Mouse (Mus musculus) MN1 (cell line): ENCODE measurements at regions not wholly inside any gene's neighbourhood (a gene's known extent, or its start where the extent isn't known, plus 50 kb on each side); places are given as distances from the start of the nearest gene placed in this dataset.

Source experiments
- DNase-seq: peaks from one replicate; pipeline ENCODE4 v3.0.0-alpha.2; 2016; ENCODE audit warnings: low spot score

GRCm38 (mm10) chr4:125203521-125203920 lies 75.9 kb upstream of the Zc3h12a start:
- no peak for DNase-seq

- no peak for DNase-seq
Measured at GRCm38 (mm10) chr4:125201638-125202325, 74.1 kb upstream of the Zc3h12a start.

- DNase-seq, result no peak
Measured at GRCm38 (mm10) chr4:125200762-125201161, 73.1 kb upstream of the Zc3h12a start.

GRCm38 (mm10) chr4:125199281-125199680 lies 71.6 kb upstream of the Zc3h12a start:
- DNase-seq, result no peak

GRCm38 (mm10) chr4:125195901-125196435 lies 68.3 kb upstream of the Zc3h12a start:
- no peak for DNase-seq

GRCm38 (mm10) chr4:125194722-125195380 lies 67.2 kb upstream of the Zc3h12a start:
- no peak for DNase-seq

GRCm38 (mm10) chr4:125194298-125194697 lies 66.7 kb upstream of the Zc3h12a start:
- no peak for DNase-seq

GRCm38 (mm10) chr4:125191680-125192079 lies 64.0 kb upstream of the Zc3h12a start:
- no peak for DNase-seq

- no peak for DNase-seq
Measured at GRCm38 (mm10) chr4:125191010-125191409, 63.4 kb upstream of the Zc3h12a start.

GRCm38 (mm10) chr4:125189971-125190370 lies 62.3 kb upstream of the Zc3h12a start:
- no peak for DNase-seq

GRCm38 (mm10) chr4:125186246-125186645 lies 58.6 kb upstream of the Zc3h12a start:
- DNase-seq, result no peak

GRCm38 (mm10) chr4:125185076-125185475 lies 57.4 kb upstream of the Zc3h12a start:
- no peak for DNase-seq

- no peak for DNase-seq
Measured at GRCm38 (mm10) chr4:125180947-125181346, 53.3 kb upstream of the Zc3h12a start.

- DNase-seq, result no peak
Measured at GRCm38 (mm10) chr4:125178552-125178951, 50.9 kb upstream of the Zc3h12a start.

- peak; percentile 27 for DNase-seq
Measured at GRCm38 (mm10) chr4:125177666-125178065, 50.0 kb upstream of the Zc3h12a start.
